Mouse (Mus musculus) stomach, embryonic 14.5 days (tissue): ENCODE measurements around the gene Myh6. TPM values are rescaled to one million over a fixed set of nuclear protein-coding genes. Genes with fewer than 3 reads are reported as not detected.

Experiments
- microRNA counts: library from miRNA; unstranded; fragments of <30 nt; microRNA quantifications from one replicate; lab custom pipeline; 2016
- microRNA-seq: library from miRNA; unstranded; fragments of <30 nt; microRNA quantifications from one replicate; pipeline ENCODE4, GENCODE M21; 2016
- polyA plus RNA-seq: library from polyadenylated mRNA; unstranded; fragments of >200 nt; fragmentation: Nextera tagmentation; extraction: Ambion mirVana; gene quantifications from 2 replicates; pipeline ENCODE4 v1.2.1, GENCODE M21; 2014

Gene Myh6
- polyA plus RNA-seq, 1 experiment from 2014 or later = 0.75 TPM

MicroRNAs encoded within 50 kb of the gene (microRNA counts, 519-probe panel; counts per million panel counts)
- microRNA mmu-miR-208a (lab: Ali Mortazavi, UCI) = 1,377 counts per million, percentile 6 among the panel's probes with 10 or more counts
- microRNA mmu-miR-208b (lab: Ali Mortazavi, UCI) = 1,133 counts per million, percentile 4 among the panel's probes with 10 or more counts

Small RNA genes lying within 50 kb of the gene (microRNA-seq; reads per million reads assigned to microRNA genes)
- gene Mir208a (2.9 reads per million, percentile 3 among the genes with 10 or more reads in this experiment), gene Mir208b (124 reads per million, percentile 51 among the genes with 10 or more reads in this experiment)

Other genes with a start within 250 kb of the Myh6 start
- 5.4 and 5.8 TPM in 2 replicates for gene Slc7a8, start 185.0 kb downstream of the Myh6 start, polyA plus RNA-seq
- not detected in 2 replicates for gene Rnf212b, start 152.8 kb downstream of the Myh6 start, polyA plus RNA-seq
- gene Homez, start 96.0 kb downstream of the Myh6 start, polyA plus RNA-seq = 7.9 and 9.2 TPM in 2 replicates
- gene Ppp1r3e, start 89.4 kb downstream of the Myh6 start, polyA plus RNA-seq = 2.8 and 2.9 TPM in 2 replicates
- 6.1 and 6.2 TPM in 2 replicates for gene Bcl2l2, start 83.5 kb downstream of the Myh6 start, polyA plus RNA-seq
- gene Gm20521, start 83.5 kb downstream of the Myh6 start, polyA plus RNA-seq = not detected in 2 replicates
- 136 and 152 TPM in 2 replicates for gene Pabpn1, start 74.4 kb downstream of the Myh6 start, polyA plus RNA-seq
- 44.9 and 51.3 TPM in 2 replicates for gene Slc22a17, start 53.8 kb downstream of the Myh6 start, polyA plus RNA-seq
- 40.1 and 41.0 TPM in 2 replicates for gene Efs, start 40.8 kb downstream of the Myh6 start, polyA plus RNA-seq
- gene Il25, start 34.2 kb downstream of the Myh6 start, polyA plus RNA-seq = 0.32 TPM in 1 of 2 replicates, not detected in the other
- gene Cmtm5, start 30.7 kb downstream of the Myh6 start, polyA plus RNA-seq = 7.1 and 8.5 TPM in 2 replicates
- gene Gm17428, start 10.0 kb upstream of the Myh6 start, polyA plus RNA-seq = not detected in 2 replicates
- 5.9 and 7.7 TPM in 2 replicates for gene Myh7, start 27.7 kb upstream of the Myh6 start, polyA plus RNA-seq
- gene Ngdn, start 48.5 kb upstream of the Myh6 start, polyA plus RNA-seq = 66.4 and 75.7 TPM in 2 replicates
- 6.0 and 6.6 TPM in 2 replicates for gene Zfhx2, start 125.4 kb upstream of the Myh6 start, polyA plus RNA-seq
- 19.8 and 25.0 TPM in 2 replicates for gene Thtpa, start 127.9 kb upstream of the Myh6 start, polyA plus RNA-seq
- 28.7 and 30.8 TPM in 2 replicates for gene Ap1g2, start 139.7 kb upstream of the Myh6 start, polyA plus RNA-seq
- 2.6 and 2.7 TPM in 2 replicates for gene Jph4, start 150.0 kb upstream of the Myh6 start, polyA plus RNA-seq